ENCODE assay signal across 8 mouse cellular contexts in genomic region chr7:99249582-99249911, GRCm38 (mm10). TPM values are rescaled to one million over a fixed set of nuclear protein-coding genes. Genes with fewer than 3 reads are reported as not detected.
A peak's percentile ranks its signal among the peaks of the same experiment; 100 is the strongest.
DNase-seq lines count a peak whose midpoint lies in the region; ATAC-seq lines count a peak whose summit lies in the region.

No protein-coding gene starts in this region.

- DNase-seq in right cerebral cortex, adult 18-20 months, result peak; percentile 62
- DNase-seq in right cerebral cortex, postnatal 36 days (ENCODE audit: low spot score in 2 of 2), result no peak
- DNase-seq in thymus, postnatal 25 days, result peak; percentile 16

- H3K4me1 ChIP-seq in brown adipose tissue, adult 24 weeks (ENCODE audit: control insufficient read depth, insufficient read depth, insufficient read length, low read length), result no peaks in the 10 kb centered on the region
- H3K4me1 ChIP-seq in forebrain, embryonic 13.5 days, result 0 out of 2 replicates have a peak, but pooled peaks cover 3% of the 10 kb centered on the region
- peaks cover 6% of the 10 kb centered on the region for H3K4me1 ChIP-seq in hindbrain, embryonic 16.5 days (ENCODE audit: control insufficient read depth, insufficient read depth, low read depth, low read length)
- peaks cover 10% of the 10 kb centered on the region; the same call in 1 of the 2 replicates for H3K4me1 ChIP-seq in limb, embryonic 12.5 days (replicated peaks)

- H3K27ac ChIP-seq in brown adipose tissue, adult 24 weeks (replicated peaks; ENCODE audit: low read depth, low read length), result no peak overlapping the region
- H3K27ac ChIP-seq in forebrain, embryonic 13.5 days, result no peak overlapping the region
- no peak overlapping the region for H3K27ac ChIP-seq in hindbrain, embryonic 16.5 days (ENCODE audit: low read depth, low read length)
- no peak overlapping the region for H3K27ac ChIP-seq in limb, embryonic 12.5 days

- ATAC-seq in forebrain, embryonic 13.5 days, result peak; percentile 82
- peak; percentile 83 for ATAC-seq in hindbrain, embryonic 16.5 days
- ATAC-seq in limb, embryonic 12.5 days (ENCODE audit: insufficient number of reproducible peaks, insufficient read depth, low FRiP score, low TSS enrichment, low read depth), result peak; percentile 56; the same call in 1 of the 2 replicates
- peak; percentile 76 for ATAC-seq in monocyte, adult 5-6 weeks (replicated peaks; ENCODE audit: insufficient number of reproducible peaks, low FRiP score, low TSS enrichment, poor library complexity, severe bottlenecking)

- peak overlapping the region; percentile 38 for H3K4me3 ChIP-seq in brown adipose tissue, adult 24 weeks (ENCODE audit: insufficient read depth, low read depth, low read length)
- H3K4me3 ChIP-seq in forebrain, embryonic 13.5 days, result peak overlapping the region; percentile 46
- H3K4me3 ChIP-seq in hindbrain, embryonic 16.5 days (ENCODE audit: low read length), result peak overlapping the region; percentile 44
- H3K4me3 ChIP-seq in limb, embryonic 12.5 days (replicated peaks), result peak overlapping the region; percentile 46

- no peaks in the 10 kb centered on the region for H3K9me3 ChIP-seq in forebrain, embryonic 13.5 days (replicated peaks)
- H3K9me3 ChIP-seq in hindbrain, embryonic 16.5 days (ENCODE audit: control insufficient read depth, low read length), result no peaks in the 10 kb centered on the region
- no peaks in the 10 kb centered on the region for H3K9me3 ChIP-seq in limb, embryonic 12.5 days

- peaks cover 18% of the 10 kb centered on the region for H3K27me3 ChIP-seq in forebrain, embryonic 13.5 days
- peaks cover 3% of the 10 kb centered on the region; the same call in 1 of the 2 replicates for H3K27me3 ChIP-seq in hindbrain, embryonic 16.5 days (replicated peaks; ENCODE audit: control insufficient read depth, insufficient read depth, low read length)
- H3K27me3 ChIP-seq in limb, embryonic 12.5 days, result peaks cover 18% of the 10 kb centered on the region

- under 1% methylated on average over 10 of the region's 10 CpGs for WGBS in forebrain, embryonic 13.5 days
- 2% methylated on average over 10 of the region's 10 CpGs for WGBS in hindbrain, embryonic 16.5 days
- WGBS in limb, embryonic 12.5 days, result 2% methylated on average over 10 of the region's 10 CpGs

- H3K9ac ChIP-seq in forebrain, embryonic 13.5 days, result no peak overlapping the region
- H3K9ac ChIP-seq in hindbrain, embryonic 16.5 days (ENCODE audit: low read depth, low read length), result no peak overlapping the region
- H3K9ac ChIP-seq in limb, embryonic 12.5 days (replicated peaks), result no peak overlapping the region

- no peaks in the 10 kb centered on the region for H3K36me3 ChIP-seq in forebrain, embryonic 13.5 days (ENCODE audit: poor library complexity, severe bottlenecking)
- H3K36me3 ChIP-seq in hindbrain, embryonic 16.5 days (ENCODE audit: control insufficient read depth, insufficient read depth, low read length), result no peaks in the 10 kb centered on the region
- no peaks in the 10 kb centered on the region for H3K36me3 ChIP-seq in limb, embryonic 12.5 days

- peak overlapping the region; percentile 70 for H3K4me2 ChIP-seq in forebrain, embryonic 13.5 days
- peak overlapping the region; percentile 79 for H3K4me2 ChIP-seq in hindbrain, embryonic 16.5 days (ENCODE audit: low read length)
- H3K4me2 ChIP-seq in limb, embryonic 12.5 days, result peak overlapping the region; percentile 77

RNA-seq across cellular contexts. Expression of gene Mogat2, which starts 11.1 kb away (rescaled TPM):
- polyA plus RNA-seq in brown adipose tissue, adult 24 weeks (2012; ENCODE audit: insufficient read depth, insufficient read length, missing spikeins), result 0.59 and 1.3 TPM in 2 replicates
- polyA plus RNA-seq in forebrain, embryonic 13.5 days (2015; fragmentation: Nextera tagmentation; extraction: Ambion mirVana), result 3.0 and 3.1 TPM in 2 replicates
- polyA plus RNA-seq in hindbrain, embryonic 16.5 days (2015; fragmentation: Nextera tagmentation; extraction: Ambion mirVana), result 0.80 and 1.3 TPM in 2 replicates
- 13.5 and 14.0 TPM in 2 replicates for polyA plus RNA-seq in limb, embryonic 12.5 days (2016; fragmentation: Nextera tagmentation; extraction: Ambion mirVana)
- not detected in 3 replicates for total RNA-seq in monocyte, adult 5-6 weeks (2017)

RNA-seq across cellular contexts. Expression of gene Map6, which starts 17.7 kb away (rescaled TPM):
- 9.4 and 18.8 TPM in 2 replicates for polyA plus RNA-seq in brown adipose tissue, adult 24 weeks (2012; ENCODE audit: insufficient read depth, insufficient read length, missing spikeins)
- 46.9 and 51.3 TPM in 2 replicates for polyA plus RNA-seq in forebrain, embryonic 13.5 days (2015; fragmentation: Nextera tagmentation; extraction: Ambion mirVana)
- polyA plus RNA-seq in hindbrain, embryonic 16.5 days (2015; fragmentation: Nextera tagmentation; extraction: Ambion mirVana), result 127 and 137 TPM in 2 replicates
- 4.4 and 4.8 TPM in 2 replicates for polyA plus RNA-seq in limb, embryonic 12.5 days (2016; fragmentation: Nextera tagmentation; extraction: Ambion mirVana)
- 0.78 to 1.5 TPM in 2 of 3 replicates, not detected in the other for total RNA-seq in monocyte, adult 5-6 weeks (2017)

Comparison
In these comparisons a context has a peak if more than half of its experiments do, and no peak if none do; other contexts are left out.
1. DNase-seq: peak in right cerebral cortex, adult 18-20 months (single experiment) and thymus, postnatal 25 days (single experiment); none in right cerebral cortex, postnatal 36 days (0 of 2).
2. Peak in every context shown above with its lines, with median percentiles within 50 percentile points of each other: H3K4me3 ChIP-seq, ATAC-seq and H3K4me2 ChIP-seq.